Mouse (Mus musculus) heart, embryonic 10.5 days (tissue): ENCODE measurements around the gene H3f3b. TPM values are rescaled to one million over a fixed set of nuclear protein-coding genes. Genes with fewer than 3 reads are reported as not detected.

Source experiments
- DNase-seq: peaks from one replicate; pipeline ENCODE4 v3.0.0-alpha.2; 2017; ENCODE audit warnings: low spot score
- H3K27ac ChIP-seq: fragments of 300-500 bp; sonication (generic); 2 replicates; pipeline ENCODE4 v1.5.1; 2016; ENCODE audit warnings: mild to moderate bottlenecking
- H3K27me3 ChIP-seq: fragments of 300-500 bp; sonication (generic); 2 replicates; pipeline ENCODE4 v1.6.1; 2016; ENCODE audit warnings: mild to moderate bottlenecking; ENCODE audit not compliant: poor library complexity, insufficient read depth, severe bottlenecking
- H3K36me3 ChIP-seq: fragments of 300-500 bp; sonication (generic); 2 replicates; pipeline ENCODE4 v1.6.1; 2016; ENCODE audit warnings: mild to moderate bottlenecking, moderate library complexity
- H3K4me1 ChIP-seq: fragments of 300-500 bp; sonication (generic); 2 replicates; pipeline ENCODE4 v1.6.1; 2016; ENCODE audit warnings: mild to moderate bottlenecking
- H3K4me3 ChIP-seq: fragments of 300-500 bp; sonication (generic); 2 replicates; pipeline ENCODE4 v1.5.1; 2016; ENCODE audit warnings: mild to moderate bottlenecking, moderate library complexity
- H3K9me3 ChIP-seq: fragments of 300-500 bp; sonication (generic); 2 replicates; pipeline ENCODE4 v1.6.1; 2016; ENCODE audit warnings: mild to moderate bottlenecking, moderate library complexity
- WGBS: fragments of 180-500 bp; shearing (Covaris S2); methylation state at CpG from one replicate; pipeline ENCODE4 v1.1.7; 2016; 5-methylcytosine and 5-hydroxymethylcytosine counted together
- polyA plus RNA-seq: library from polyadenylated mRNA; unstranded; fragments of >200 nt; fragmentation: Nextera tagmentation; extraction: Ambion mirVana; gene quantifications from 2 replicates; pipeline ENCODE4 v1.2.1, GENCODE M21; 2016

H3f3b gene
- polyA plus RNA-seq, 1 experiment from 2014 or later, result 1,078 TPM

- H3K4me3 ChIP-seq, result no peak overlapping the region
- H3K27ac ChIP-seq, result no peak overlapping the region
- no peaks in the 10 kb centered on the region for H3K27me3 ChIP-seq
- 94% methylated on average over 2 of the region's 2 CpGs for WGBS
- DNase-seq, result no peak
- H3K4me1 ChIP-seq, result peaks cover 4% of the 10 kb centered on the region; the same call in 1 of the 2 replicates
- H3K9me3 ChIP-seq, result no peaks in the 10 kb centered on the region
- H3K36me3 ChIP-seq, result peaks cover 73% of the 10 kb centered on the region
Observed at GRCm38 (mm10) chr11:116041833-116042232, 14.1 kb upstream of the H3f3b start.

- Histone ChIP-seq H3K27ac (no peak overlapping the region), H3K27me3 (no peaks in the 10 kb centered on the region), H3K9me3 (no peaks in the 10 kb centered on the region), H3K4me1 (peaks cover 4% of the 10 kb centered on the region; the same call in 1 of the 2 replicates), H3K36me3 (peaks cover 63% of the 10 kb centered on the region), H3K4me3 (no peak overlapping the region)
- no peak for DNase-seq
- WGBS, result 75% methylated on average over 6 of the region's 6 CpGs
Observed at GRCm38 (mm10) chr11:116040593-116040992, 12.8 kb upstream of the H3f3b start.

DNA sequence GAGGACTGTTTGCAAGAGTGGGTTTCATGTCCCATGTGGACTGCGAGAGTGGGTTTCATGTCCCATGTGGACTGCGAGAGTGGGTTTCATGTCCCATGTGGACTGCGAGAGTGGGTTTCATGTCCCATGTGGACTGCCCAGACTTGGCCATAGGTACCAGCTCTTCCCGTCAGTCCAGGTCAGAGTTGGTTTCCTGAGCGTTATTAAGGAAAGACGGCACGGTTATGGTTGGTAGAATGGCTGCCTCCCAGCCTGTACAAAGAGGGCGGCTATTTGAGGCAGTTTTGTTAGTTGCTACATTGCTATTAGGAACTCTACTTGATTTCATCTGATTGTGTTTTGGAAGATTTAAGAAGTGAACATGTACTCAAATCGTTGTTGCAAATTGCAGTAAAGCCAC is 10.1 kb upstream of the H3f3b start:
- peaks cover 54% of the 10 kb centered on the region for H3K36me3 ChIP-seq
- H3K27me3 ChIP-seq, result no peaks in the 10 kb centered on the region
- peaks cover 4% of the 10 kb centered on the region; the same call in 1 of the 2 replicates for H3K4me1 ChIP-seq
- no peak overlapping the region for H3K27ac ChIP-seq
- 95% methylated on average over 9 of the region's 9 CpGs for WGBS
- no peaks in the 10 kb centered on the region for H3K9me3 ChIP-seq
- H3K4me3 ChIP-seq, result no peak overlapping the region
- no peak for DNase-seq

DNA sequence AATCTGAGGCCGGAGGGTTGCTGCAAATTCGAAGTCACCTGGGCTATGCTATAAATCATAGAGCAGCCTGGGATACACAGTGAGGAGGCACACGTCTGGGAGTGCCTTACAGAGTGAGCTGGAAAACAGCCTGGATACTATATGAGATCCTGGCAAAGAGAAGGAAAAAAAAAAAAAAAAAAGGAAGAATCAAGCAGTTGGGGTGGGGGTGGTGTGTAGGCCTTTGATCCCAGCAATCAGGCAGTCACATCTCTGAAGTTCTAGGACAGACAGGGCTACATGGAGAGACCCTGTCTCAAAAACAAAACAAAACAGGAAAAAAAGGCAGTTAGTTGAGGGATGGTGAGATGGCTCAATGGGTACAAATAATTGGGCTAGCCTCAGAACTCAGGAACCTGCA is 8.9 kb upstream of the H3f3b start:
- H3K27ac ChIP-seq, result no peak overlapping the region
- peaks cover 6% of the 10 kb centered on the region for H3K4me1 ChIP-seq
- no peaks in the 10 kb centered on the region for H3K9me3 ChIP-seq
- peaks cover 48% of the 10 kb centered on the region for H3K36me3 ChIP-seq
- H3K27me3 ChIP-seq, result no peaks in the 10 kb centered on the region
- 93% methylated on average over 3 of the region's 3 CpGs for WGBS
- DNase-seq, result no peak
- H3K4me3 ChIP-seq, result no peak overlapping the region

GRCm38 (mm10) chr11:116034584-116034983 is 6.8 kb upstream of the H3f3b start:
- Histone ChIP-seq H3K4me1 (peaks cover 9% of the 10 kb centered on the region), H3K9me3 (no peaks in the 10 kb centered on the region), H3K27ac (no peak overlapping the region), H3K36me3 (peaks cover 32% of the 10 kb centered on the region), H3K27me3 (no peaks in the 10 kb centered on the region), H3K4me3 (no peak overlapping the region)
- no peak for DNase-seq
- WGBS, result 96% methylated on average over 6 of the region's 6 CpGs

DNA sequence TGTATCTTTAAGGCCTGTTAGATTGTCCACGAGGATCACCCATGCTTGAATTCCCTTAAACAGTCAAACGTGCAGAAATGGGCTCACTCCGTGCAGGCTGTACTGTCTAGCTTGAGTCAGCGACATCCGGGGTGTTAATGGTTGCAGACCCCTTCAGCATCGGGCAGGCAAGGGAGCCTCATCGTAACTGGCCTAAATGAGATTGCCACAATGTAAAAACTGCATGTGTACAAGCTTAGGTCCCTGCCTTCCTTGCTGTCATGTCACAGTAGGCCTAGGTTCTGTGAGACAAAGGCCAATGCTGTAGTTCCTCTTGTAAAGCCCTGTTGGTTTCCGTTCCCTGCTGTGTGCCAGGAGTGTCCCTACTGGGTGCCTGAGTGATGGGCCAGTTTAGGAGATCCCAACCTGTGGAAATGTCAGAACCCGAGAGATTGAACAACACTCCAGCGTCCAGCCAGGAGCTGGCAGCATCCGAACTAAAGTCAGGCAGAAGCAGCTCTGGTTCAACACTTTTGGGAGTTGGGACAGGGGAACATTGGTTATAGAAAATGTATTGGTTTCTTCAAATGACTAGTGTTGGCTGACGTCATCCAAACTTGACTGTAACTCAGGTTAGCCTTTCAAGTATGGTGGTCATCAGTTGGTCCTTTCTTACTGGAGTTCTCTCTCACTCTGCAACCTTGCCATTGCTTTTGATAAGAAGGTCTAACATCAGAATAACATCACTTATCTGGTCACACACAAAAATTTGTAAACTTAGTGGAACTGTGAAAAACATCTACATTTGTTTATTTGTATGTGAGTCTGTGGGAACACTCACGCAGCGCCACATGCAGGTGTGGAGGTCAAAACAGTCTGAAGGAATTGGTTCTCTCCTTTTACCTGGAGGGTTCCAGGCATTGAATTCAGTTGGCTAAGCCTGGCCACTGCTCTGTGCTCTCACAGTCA is 3.4 kb upstream of the H3f3b start:
- H3K27ac ChIP-seq, result peak overlapping the region; percentile 96
- peaks cover 18% of the 10 kb centered on the region; the same call in 1 of the 2 replicates for H3K36me3 ChIP-seq
- no peaks in the 10 kb centered on the region for H3K27me3 ChIP-seq
- H3K4me3 ChIP-seq, result peak overlapping the region; percentile 74
- no peaks in the 10 kb centered on the region for H3K9me3 ChIP-seq
- no peak for DNase-seq
- H3K4me1 ChIP-seq, result peaks cover 9% of the 10 kb centered on the region
- 29% methylated on average over 14 of the region's 14 CpGs for WGBS

DNA sequence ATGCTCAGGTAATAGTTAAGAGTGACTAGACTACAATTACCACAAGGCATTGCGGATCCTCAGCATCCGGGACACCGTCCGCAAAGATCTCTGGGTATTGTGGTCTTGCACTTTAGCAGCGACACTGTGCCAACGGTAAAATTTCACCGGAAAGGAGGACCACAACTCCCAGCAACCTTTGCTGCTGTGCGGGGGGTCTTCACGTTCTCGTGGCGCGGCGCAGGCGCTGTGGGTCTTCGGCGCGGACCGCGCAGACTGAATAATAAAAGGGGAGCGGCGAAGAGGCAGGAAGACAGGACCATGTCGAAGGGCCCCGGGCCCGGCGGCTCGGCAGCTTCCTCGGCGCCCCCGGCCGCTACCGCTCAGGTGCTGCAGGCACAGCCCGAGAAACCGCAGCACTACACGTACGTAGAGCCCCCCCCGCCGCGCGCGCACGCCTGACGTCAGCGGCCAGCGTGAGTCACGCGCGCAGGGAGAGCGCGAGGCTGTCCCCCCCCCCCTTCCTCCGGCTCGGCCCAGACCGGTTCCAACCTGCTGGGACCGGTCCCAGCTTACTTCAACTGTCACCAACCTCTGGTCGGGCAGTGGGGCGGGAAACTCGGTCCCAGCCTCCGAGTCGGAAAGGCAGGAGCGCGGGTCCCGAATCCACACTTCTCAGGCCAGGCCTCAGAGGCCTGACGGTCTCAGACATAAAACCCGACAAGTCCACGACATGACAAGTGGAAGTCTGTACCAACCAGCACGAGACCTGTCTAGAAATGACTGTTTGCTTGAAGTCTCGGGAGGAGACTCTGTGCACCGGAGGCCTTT is 2.5 kb upstream of the H3f3b start, which contains the start of gene Unk:
TSS of gene Unk (plus strand) at position 235 of the 810 bp plus-strand sequence.
- peak within 1 kb of the TSS; percentile 74 for H3K4me3 ChIP-seq
- H3K9me3 ChIP-seq, result no peaks in the 10 kb centered on the region
- no peaks in the 10 kb centered on the region for H3K27me3 ChIP-seq
- peak within 1 kb of the TSS; percentile 96 for H3K27ac ChIP-seq
- peaks cover 18% of the 10 kb centered on the region; the same call in 1 of the 2 replicates for H3K36me3 ChIP-seq
- peak; percentile 99 for DNase-seq
- under 1% methylated on average over 67 of the region's 67 CpGs for WGBS
- peaks cover 9% of the 10 kb centered on the region for H3K4me1 ChIP-seq

GRCm38 (mm10) chr11:116029086-116029865 is 1.5 kb upstream of the H3f3b start:
- Histone ChIP-seq H3K4me1 (peaks cover 9% of the 10 kb centered on the region), H3K36me3 (0 out of 2 replicates have a peak, but pooled peaks cover 10% of the 10 kb centered on the region), H3K4me3 (peak overlapping the region; percentile 74), H3K9me3 (no peaks in the 10 kb centered on the region), H3K27ac (peak overlapping the region; percentile 96), H3K27me3 (no peaks in the 10 kb centered on the region)
- no peak for DNase-seq
- 74% methylated on average over 6 of the region's 6 CpGs for WGBS

GRCm38 (mm10) chr11:116028177-116028865 is 559 bp upstream of the H3f3b start:
- no peak overlapping the region for H3K4me3 ChIP-seq
- no peak overlapping the region for H3K27ac ChIP-seq
- WGBS, result 77% methylated on average over 9 of the region's 9 CpGs
- no peak for DNase-seq
- no peaks in the 10 kb centered on the region for H3K9me3 ChIP-seq
- peaks cover 9% of the 10 kb centered on the region for H3K4me1 ChIP-seq
- H3K36me3 ChIP-seq, result peaks cover 13% of the 10 kb centered on the region; the same call in 1 of the 2 replicates
- no peaks in the 10 kb centered on the region for H3K27me3 ChIP-seq

GRCm38 (mm10) chr11:116025056-116025845 is 2.5 kb downstream of the H3f3b start:
- no peak for DNase-seq
- Histone ChIP-seq H3K27ac (peak overlapping the region; percentile 99; the same call in 1 of the 2 replicates), H3K4me1 (no peaks in the 10 kb centered on the region), H3K9me3 (no peaks in the 10 kb centered on the region), H3K36me3 (peaks cover 24% of the 10 kb centered on the region), H3K27me3 (no peaks in the 10 kb centered on the region), H3K4me3 (no peak overlapping the region)
- WGBS, result 81% methylated on average over 3 of the region's 3 CpGs

DNA sequence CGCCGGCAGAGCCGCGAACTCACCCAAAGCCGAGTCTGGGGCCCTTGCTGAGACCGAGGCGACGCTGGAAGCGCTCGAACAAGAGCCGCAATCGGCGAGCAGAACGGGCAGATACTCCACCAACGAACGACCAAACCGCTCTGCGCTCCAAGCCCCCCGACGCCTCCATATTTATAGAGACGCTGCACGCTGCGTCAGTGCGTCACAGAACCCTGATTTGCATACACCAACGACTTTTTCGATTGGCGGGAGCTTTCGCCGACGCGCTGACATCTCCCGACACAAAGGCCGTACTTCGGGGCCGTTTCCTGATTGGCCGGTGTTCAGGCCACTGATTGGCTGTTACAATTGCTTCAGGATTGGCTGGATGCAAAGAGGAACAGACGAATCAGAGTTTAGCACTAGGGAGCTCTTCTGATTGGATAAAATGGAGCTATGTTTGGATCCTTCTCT is 3.4 kb downstream of the H3f3b start:
- H3K27me3 ChIP-seq, result no peaks in the 10 kb centered on the region
- WGBS, result under 1% methylated on average over 37 of the region's 37 CpGs
- H3K27ac ChIP-seq, result peak overlapping the region; percentile 99
- no peaks in the 10 kb centered on the region for H3K9me3 ChIP-seq
- H3K4me1 ChIP-seq, result no peaks in the 10 kb centered on the region
- H3K4me3 ChIP-seq, result peak overlapping the region; percentile 96
- peak; percentile 100 for DNase-seq
- peaks cover 24% of the 10 kb centered on the region for H3K36me3 ChIP-seq
